Comparison of ENCODE assay signal across 8 mouse cellular contexts in genomic region chr4:120405144-120405805, GRCm38 (mm10). TPM values are rescaled to one million over a fixed set of nuclear protein-coding genes. Genes with fewer than 3 reads are reported as not detected.
A peak's percentile ranks its signal among the peaks of the same experiment; 100 is the strongest.
DNase-seq lines count a peak whose midpoint lies in the region; ATAC-seq and TF ChIP-seq lines count a peak whose summit lies in the region.

Gene Scmh1 (plus strand): TSS chr4:120405281.

- no peaks in the 10 kb centered on the region for H3K9me3 ChIP-seq in forebrain, embryonic 10.5 days
- no peaks in the 10 kb centered on the region for H3K9me3 ChIP-seq in heart, embryonic 13.5 days
- H3K9me3 ChIP-seq in kidney, postnatal 0 days (replicated peaks; ENCODE audit: low read length) = no peaks in the 10 kb centered on the region
- H3K9me3 ChIP-seq in liver, embryonic 12.5 days (replicated peaks) = no peaks in the 10 kb centered on the region
- no peaks in the 10 kb centered on the region for H3K9me3 ChIP-seq in stomach, embryonic 14.5 days (ENCODE audit: control insufficient read depth, low read depth, low read length)

- peak; percentile 8; the same call in 1 of the 2 replicates for TF ChIP-seq CTCF in kidney, postnatal 0 days (IDR thresholded peaks at IDR 0.05; ENCODE audit: low read depth)

- ATAC-seq in CD4-positive, CD25-positive, alpha-beta regulatory T cell, adult 4 months = peak; percentile 72
- ATAC-seq in heart, embryonic 13.5 days (ENCODE audit: extremely low read depth, insufficient number of reproducible peaks, low FRiP score, low TSS enrichment) = peak; percentile 74
- ATAC-seq in kidney, postnatal 0 days (replicated peaks; ENCODE audit: low FRiP score, low read depth) = peak; percentile 89
- peak; percentile 72 for ATAC-seq in liver, embryonic 12.5 days
- peak; percentile 83 for ATAC-seq in stomach, embryonic 14.5 days (ENCODE audit: insufficient number of reproducible peaks, insufficient read depth, low FRiP score, low read depth)

- peak; percentile 76 for DNase-seq in forebrain, embryonic 10.5 days (ENCODE audit: extremely low spot score, low spot score)
- peak; percentile 88 for DNase-seq in kidney, postnatal 0 days (ENCODE audit: low spot score)
- DNase-seq in naive thymus-derived CD4-positive, alpha-beta T cell, adult 2 months (ENCODE audit: low read depth) = peak; percentile 68

- peak within 1 kb of the TSS; percentile 99 for H3K9ac ChIP-seq in heart, embryonic 13.5 days
- H3K9ac ChIP-seq in kidney, postnatal 0 days (ENCODE audit: low read depth, low read length) = peak within 1 kb of the TSS; percentile 99
- peak within 1 kb of the TSS; percentile 98 for H3K9ac ChIP-seq in liver, embryonic 12.5 days
- peak within 1 kb of the TSS; percentile 93 for H3K9ac ChIP-seq in stomach, embryonic 14.5 days (replicated peaks; ENCODE audit: low read depth, low read length)

- peaks cover 36% of the 10 kb centered on the region for H3K27me3 ChIP-seq in forebrain, embryonic 10.5 days (ENCODE audit: poor library complexity, severe bottlenecking)
- no peaks in the 10 kb centered on the region for H3K27me3 ChIP-seq in heart, embryonic 13.5 days (replicated peaks)
- no peaks in the 10 kb centered on the region for H3K27me3 ChIP-seq in kidney, postnatal 0 days (ENCODE audit: insufficient read depth, low read length)
- H3K27me3 ChIP-seq in liver, embryonic 12.5 days (replicated peaks) = peaks cover 8% of the 10 kb centered on the region
- H3K27me3 ChIP-seq in stomach, embryonic 14.5 days (ENCODE audit: control insufficient read depth, insufficient read depth, low read length) = no peaks in the 10 kb centered on the region

- no peaks in the 10 kb centered on the region for H3K36me3 ChIP-seq in forebrain, embryonic 10.5 days (replicated peaks)
- H3K36me3 ChIP-seq in heart, embryonic 13.5 days = no peaks in the 10 kb centered on the region
- H3K36me3 ChIP-seq in kidney, postnatal 0 days (ENCODE audit: insufficient read depth, low read length) = no peaks in the 10 kb centered on the region
- no peaks in the 10 kb centered on the region for H3K36me3 ChIP-seq in liver, embryonic 12.5 days
- H3K36me3 ChIP-seq in stomach, embryonic 14.5 days (ENCODE audit: control insufficient read depth, insufficient read depth, low read length) = no peaks in the 10 kb centered on the region

- H3K4me1 ChIP-seq in brown adipose tissue, adult 24 weeks (ENCODE audit: control insufficient read depth, insufficient read depth, insufficient read length, low read length) = no peaks in the 10 kb centered on the region
- H3K4me1 ChIP-seq in forebrain, embryonic 10.5 days = peaks cover 26% of the 10 kb centered on the region
- H3K4me1 ChIP-seq in heart, embryonic 13.5 days = peaks cover 37% of the 10 kb centered on the region
- no peaks in the 10 kb centered on the region; the same call in 1 of the 2 replicates for H3K4me1 ChIP-seq in kidney, postnatal 0 days (replicated peaks; ENCODE audit: insufficient read depth, low read length)
- H3K4me1 ChIP-seq in liver, embryonic 12.5 days = peaks cover 63% of the 10 kb centered on the region
- H3K4me1 ChIP-seq in stomach, embryonic 14.5 days (ENCODE audit: control insufficient read depth, insufficient read depth, low read length) = peaks cover 8% of the 10 kb centered on the region; the same call in 1 of the 2 replicates

- H3K27ac ChIP-seq in brown adipose tissue, adult 24 weeks (replicated peaks; ENCODE audit: low read depth, low read length) = 0 out of 2 replicates have a peak within 1 kb of the TSS, but pooled peaks have one; percentile 35
- peak within 1 kb of the TSS; percentile 98 for H3K27ac ChIP-seq in forebrain, embryonic 10.5 days
- H3K27ac ChIP-seq in heart, embryonic 13.5 days (replicated peaks) = peak within 1 kb of the TSS; percentile 98
- peak within 1 kb of the TSS; percentile 96 for H3K27ac ChIP-seq in kidney, postnatal 0 days
- H3K27ac ChIP-seq in liver, embryonic 12.5 days = peak within 1 kb of the TSS; percentile 89
- peak within 1 kb of the TSS; percentile 97 for H3K27ac ChIP-seq in stomach, embryonic 14.5 days (ENCODE audit: low read length)

- under 1% methylated on average over 75 of the region's 102 CpGs for WGBS in forebrain, embryonic 10.5 days
- WGBS in heart, embryonic 13.5 days = under 1% methylated on average over 77 of the region's 102 CpGs
- WGBS in kidney, postnatal 0 days = under 1% methylated on average over 65 of the region's 102 CpGs
- 2% methylated on average over 50 of the region's 102 CpGs for WGBS in liver, embryonic 12.5 days (ENCODE audit: insufficient replicate concordance)
- WGBS in stomach, embryonic 14.5 days = under 1% methylated on average over 59 of the region's 102 CpGs

- H3K4me3 ChIP-seq in brown adipose tissue, adult 24 weeks (ENCODE audit: insufficient read depth, low read depth, low read length) = peak within 1 kb of the TSS; percentile 93
- peak within 1 kb of the TSS; percentile 98 for H3K4me3 ChIP-seq in forebrain, embryonic 10.5 days
- H3K4me3 ChIP-seq in heart, embryonic 13.5 days = peak within 1 kb of the TSS; percentile 97
- H3K4me3 ChIP-seq in kidney, postnatal 0 days (replicated peaks; ENCODE audit: low read depth, low read length) = peak within 1 kb of the TSS; percentile 97
- peak within 1 kb of the TSS; percentile 98 for H3K4me3 ChIP-seq in liver, embryonic 12.5 days
- peak within 1 kb of the TSS; percentile 98 for H3K4me3 ChIP-seq in stomach, embryonic 14.5 days (ENCODE audit: low read depth, low read length)

- H3K4me2 ChIP-seq in heart, embryonic 13.5 days = peak within 1 kb of the TSS; percentile 77
- peak within 1 kb of the TSS; percentile 57 for H3K4me2 ChIP-seq in kidney, postnatal 0 days (ENCODE audit: low read length)
- peak within 1 kb of the TSS; percentile 87 for H3K4me2 ChIP-seq in liver, embryonic 12.5 days
- peak within 1 kb of the TSS; percentile 67 for H3K4me2 ChIP-seq in stomach, embryonic 14.5 days (replicated peaks; ENCODE audit: low read depth, low read length)

RNA-seq across cellular contexts. Expression of gene Scmh1, which starts in this region (rescaled TPM):
- polyA plus RNA-seq in CD4-positive, CD25-positive, alpha-beta regulatory T cell, adult 4 months (2017; shearing (Covaris generic)) = 10 to 100 TPM; 10.4 TPM
- 7.6 and 10.3 TPM in 2 replicates for polyA plus RNA-seq in brown adipose tissue, adult 24 weeks (2012; ENCODE audit: insufficient read depth, insufficient read length, missing spikeins)
- polyA plus RNA-seq in forebrain, embryonic 10.5 days (2016; fragmentation: Nextera tagmentation; extraction: Ambion mirVana) = 31.0 and 31.4 TPM in 2 replicates
- polyA plus RNA-seq in heart, embryonic 13.5 days (2015; fragmentation: Nextera tagmentation; extraction: Ambion mirVana) = 67.8 and 70.0 TPM in 2 replicates
- 26.1 and 30.8 TPM in 2 replicates for polyA plus RNA-seq in kidney, postnatal 0 days (2015; fragmentation: Nextera tagmentation; extraction: Ambion mirVana)
- 20.0 and 21.4 TPM in 2 replicates for polyA plus RNA-seq in liver, embryonic 12.5 days (2016; fragmentation: Nextera tagmentation; extraction: Ambion mirVana)
- 49.9 and 55.2 TPM in 2 replicates for polyA plus RNA-seq in stomach, embryonic 14.5 days (2014; fragmentation: Nextera tagmentation; extraction: Ambion mirVana)

Comparison
In these comparisons a context has a peak if more than half of its experiments do, and no peak if none do; other contexts are left out.
1. Peak in every context shown above with its lines: DNase-seq, ATAC-seq, H3K4me3 ChIP-seq and H3K27ac ChIP-seq.
2. H3K27ac ChIP-seq: peak in every context shown above with its lines; median percentile 98 in forebrain, embryonic 10.5 days; 98 in heart, embryonic 13.5 days; 97 in stomach, embryonic 14.5 days; 96 in kidney, postnatal 0 days; 89 in liver, embryonic 12.5 days; 35 in brown adipose tissue, adult 24 weeks.